Mouse (Mus musculus) embryo, embryonic 11 days (tissue): ENCODE results near the gene 6430571L13Rik.

Source experiments
- DNase-seq: peaks from one replicate; pipeline ENCODE4 v3.0.0-alpha.2; 2015

Gene 6430571L13Rik

DNA sequence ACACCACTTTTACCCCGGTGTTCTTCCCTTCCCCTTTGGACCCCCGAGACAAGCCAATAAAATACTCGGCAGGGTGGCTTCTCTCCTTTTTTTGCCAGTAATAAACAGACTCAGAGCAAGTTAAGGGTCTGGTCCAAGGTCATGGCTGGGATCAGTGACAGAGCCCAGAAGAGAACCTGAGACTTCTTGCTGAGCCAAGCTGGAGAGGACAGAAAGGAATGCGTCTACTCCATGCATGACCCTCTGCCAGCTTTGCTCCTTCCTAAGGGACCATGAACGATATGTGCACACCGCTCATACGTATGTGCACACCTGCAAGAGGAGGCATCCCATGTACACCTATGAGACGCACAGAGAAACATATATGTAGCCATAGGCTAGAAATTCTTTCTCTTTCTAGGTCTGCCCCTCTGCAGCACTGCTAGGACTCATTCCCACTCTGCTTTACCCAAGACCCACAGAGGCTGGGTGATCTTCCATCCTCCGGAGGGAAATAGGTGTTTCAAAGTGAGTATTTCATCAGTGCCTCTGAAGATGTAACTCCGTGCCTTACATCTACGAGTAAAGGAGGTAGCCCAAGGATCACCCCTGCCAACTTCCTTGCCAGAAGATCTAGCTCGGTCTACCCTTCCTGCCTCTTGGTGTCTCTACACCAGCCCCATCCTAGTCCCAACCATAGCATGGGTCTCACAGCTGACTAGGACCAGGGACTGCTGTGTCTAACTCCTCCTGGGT lies 676 bp downstream of the 6430571L13Rik start:
- no peak for DNase-seq

- no peak for DNase-seq
Measured at GRCm38 (mm10) chr9:107342201-107342709, 1.9 kb downstream of the 6430571L13Rik start.

GRCm38 (mm10) chr9:107343146-107343943 lies 2.9 kb downstream of the 6430571L13Rik start:
- no peak for DNase-seq

- no peak for DNase-seq
Measured at GRCm38 (mm10) chr9:107344027-107344426, 3.6 kb downstream of the 6430571L13Rik start.

GRCm38 (mm10) chr9:107346081-107346480 lies 5.7 kb downstream of the 6430571L13Rik start:
- no peak for DNase-seq

GRCm38 (mm10) chr9:107347586-107348183 lies 7.3 kb downstream of the 6430571L13Rik start:
- no peak for DNase-seq

- no peak for DNase-seq
Measured at GRCm38 (mm10) chr9:107349321-107349720, 8.9 kb downstream of the 6430571L13Rik start.

- DNase-seq: no peak
Measured at GRCm38 (mm10) chr9:107354826-107355225, 14.4 kb downstream of the 6430571L13Rik start.

GRCm38 (mm10) chr9:107355870-107356765 lies 15.7 kb downstream of the 6430571L13Rik start:
- DNase-seq: peak; percentile 77

DNA sequence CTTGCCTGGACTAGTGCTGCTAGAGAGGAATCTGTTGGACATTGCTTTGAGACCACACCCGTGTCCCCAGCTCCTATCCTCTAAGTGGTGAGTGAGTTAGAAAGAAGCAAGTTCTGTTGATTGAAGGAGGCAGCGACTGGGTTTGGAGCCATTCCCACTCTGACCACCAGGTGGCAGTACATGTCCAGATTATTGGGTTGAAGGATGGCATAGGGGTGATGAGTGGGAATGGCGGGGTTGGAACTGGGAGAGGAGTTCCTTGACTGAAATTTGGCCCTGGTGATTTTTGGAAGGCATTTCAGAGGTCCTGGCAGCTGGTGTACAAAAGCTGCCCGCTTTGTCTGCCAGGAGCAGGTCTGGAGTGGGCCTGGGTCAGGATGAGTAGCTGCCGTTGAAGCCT lies 17.2 kb downstream of the 6430571L13Rik start:
- peak; percentile 76 for DNase-seq

- no peak for DNase-seq
Measured at GRCm38 (mm10) chr9:107360989-107361388, 20.6 kb downstream of the 6430571L13Rik start.

- peak; percentile 74 for DNase-seq
Measured at GRCm38 (mm10) chr9:107366644-107367043, 26.2 kb downstream of the 6430571L13Rik start.

DNA sequence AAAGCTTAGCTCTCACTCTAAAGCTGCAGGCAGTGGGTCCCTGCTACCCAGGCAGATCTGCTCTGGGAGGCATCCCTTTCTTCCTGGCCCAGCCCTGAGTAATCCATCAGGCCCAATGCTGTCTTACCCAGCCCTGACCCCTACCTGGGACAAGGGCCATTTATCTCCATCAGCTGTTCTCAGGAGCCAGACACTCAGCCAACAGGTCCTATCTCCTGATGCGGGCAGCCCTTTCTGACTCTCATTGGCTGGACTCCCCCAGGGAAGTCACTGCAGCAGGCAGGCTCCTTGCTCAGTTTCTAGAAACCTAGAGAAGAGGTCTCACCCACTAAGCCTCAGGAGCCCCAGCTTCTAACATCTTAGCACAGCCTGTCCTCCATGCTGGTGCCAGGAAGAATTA lies 27.9 kb downstream of the 6430571L13Rik start:
- no peak for DNase-seq

DNA sequence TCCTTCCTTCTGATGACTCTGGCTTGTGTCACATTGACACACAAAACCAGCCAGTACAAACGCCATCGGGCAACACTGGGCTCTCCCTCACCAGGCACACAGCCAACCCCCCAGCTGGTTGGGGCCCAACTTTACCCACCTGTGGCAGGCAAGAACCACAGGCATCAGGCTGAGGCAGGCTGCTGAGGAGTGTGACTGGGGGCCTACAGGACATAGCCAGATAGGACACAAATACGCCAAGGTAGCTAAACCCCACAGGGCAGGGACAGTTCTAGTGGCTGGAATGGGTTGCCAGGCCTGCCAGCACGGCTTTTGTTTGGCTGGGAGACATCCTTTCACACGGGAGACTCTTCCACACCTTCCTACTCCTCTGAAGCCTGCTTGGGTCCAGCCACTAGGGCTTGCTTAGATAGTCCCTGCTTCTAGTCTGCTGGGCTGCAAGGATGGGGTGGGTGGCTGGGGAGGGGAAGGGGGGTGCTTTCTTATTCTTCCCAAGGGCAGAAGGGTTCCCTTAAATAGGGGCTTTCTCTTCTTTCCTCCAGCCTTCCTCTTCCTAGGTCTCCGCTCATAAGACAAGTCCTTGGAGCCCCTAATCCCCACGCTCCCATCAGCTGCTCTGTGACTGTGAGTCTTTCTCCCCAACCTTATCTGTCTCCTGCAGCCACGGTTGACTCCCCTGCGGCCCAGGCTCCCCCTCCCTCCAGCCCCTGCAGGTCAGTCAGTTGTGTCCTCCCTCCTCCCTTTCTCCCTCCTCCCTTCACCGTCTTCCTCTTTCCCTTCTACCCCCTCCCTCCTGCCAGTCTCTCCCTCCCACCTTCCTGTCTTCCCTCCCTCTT lies 29.1 kb downstream of the 6430571L13Rik start:
- no peak for DNase-seq

- no peak for DNase-seq
Measured at GRCm38 (mm10) chr9:107370106-107370463, 29.7 kb downstream of the 6430571L13Rik start.

DNA sequence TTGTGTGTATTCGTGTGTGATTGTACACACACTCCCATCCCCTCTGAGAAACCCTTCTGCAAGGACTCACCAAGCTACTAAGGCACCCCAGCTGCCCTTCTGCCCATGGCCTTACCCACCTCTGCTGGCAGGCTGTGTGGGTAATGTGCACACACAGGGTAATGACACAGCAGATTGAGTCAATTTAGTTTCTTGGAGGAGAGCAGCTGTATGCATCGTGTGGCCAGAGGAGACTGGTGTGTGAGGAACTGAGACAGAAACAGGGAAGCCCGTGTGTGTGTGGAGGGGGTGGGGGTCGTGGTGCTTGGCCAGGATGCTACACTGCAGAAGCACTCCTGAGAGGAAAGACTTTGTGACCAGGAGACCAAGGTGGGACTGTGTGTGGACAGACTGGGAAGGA lies 32.0 kb downstream of the 6430571L13Rik start:
- no peak for DNase-seq

- peak; percentile 53 for DNase-seq
Measured at GRCm38 (mm10) chr9:107374623-107375022, 34.2 kb downstream of the 6430571L13Rik start.

- no peak for DNase-seq
Measured at GRCm38 (mm10) chr9:107375451-107375850, 35.0 kb downstream of the 6430571L13Rik start.

GRCm38 (mm10) chr9:107377961-107378512 lies 37.6 kb downstream of the 6430571L13Rik start:
- DNase-seq: peak; percentile 73

DNA sequence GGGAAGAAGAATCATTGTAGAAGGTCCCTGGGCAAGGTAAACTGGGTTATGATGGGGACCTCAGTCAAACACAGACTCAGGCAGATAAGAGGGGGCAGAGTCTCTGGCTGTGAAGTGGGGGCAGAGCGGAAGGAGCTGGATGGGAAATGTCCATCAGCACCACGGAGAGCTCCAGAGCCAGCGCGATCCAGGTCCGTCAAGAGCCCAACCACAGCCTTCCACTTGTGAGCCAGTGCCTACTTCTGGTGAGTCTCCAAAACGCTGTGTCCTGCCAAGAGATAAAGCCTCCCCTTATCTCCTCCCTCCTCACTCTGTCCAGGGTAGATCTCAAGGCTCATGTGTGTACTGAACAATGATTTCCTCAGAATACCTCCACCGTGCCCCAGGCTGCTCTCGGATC lies 41.3 kb downstream of the 6430571L13Rik start:
- peak; percentile 73 for DNase-seq

DNA sequence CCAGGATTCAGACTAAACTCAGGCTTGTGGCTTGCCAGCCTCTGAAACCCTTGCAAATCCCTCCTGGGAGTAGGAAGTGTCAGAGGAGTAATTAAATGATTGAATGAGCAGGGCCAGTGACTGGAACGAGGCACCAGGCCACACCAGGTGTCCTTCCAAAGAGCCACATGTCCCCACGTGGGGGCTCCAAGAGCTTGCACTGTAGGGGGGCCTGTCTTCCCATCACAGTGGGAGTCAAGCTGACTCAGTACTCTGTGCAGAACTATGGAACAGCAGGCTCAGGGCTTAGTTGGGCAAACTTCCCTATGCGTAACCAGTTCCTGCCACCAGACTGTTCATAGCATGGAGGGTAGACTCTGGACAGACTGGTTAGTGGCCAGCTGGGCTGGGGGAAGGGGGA lies 44.0 kb downstream of the 6430571L13Rik start:
- no peak for DNase-seq
